Mouse (Mus musculus): ENCODE measurements around the gene Enox1. TPM values are rescaled to one million over a fixed set of nuclear protein-coding genes. Genes with fewer than 3 reads are reported as not detected.

The Enox1 gene
- polyA plus RNA-seq, 1 experiment from 2014 or later = 37.1 TPM

DNA sequence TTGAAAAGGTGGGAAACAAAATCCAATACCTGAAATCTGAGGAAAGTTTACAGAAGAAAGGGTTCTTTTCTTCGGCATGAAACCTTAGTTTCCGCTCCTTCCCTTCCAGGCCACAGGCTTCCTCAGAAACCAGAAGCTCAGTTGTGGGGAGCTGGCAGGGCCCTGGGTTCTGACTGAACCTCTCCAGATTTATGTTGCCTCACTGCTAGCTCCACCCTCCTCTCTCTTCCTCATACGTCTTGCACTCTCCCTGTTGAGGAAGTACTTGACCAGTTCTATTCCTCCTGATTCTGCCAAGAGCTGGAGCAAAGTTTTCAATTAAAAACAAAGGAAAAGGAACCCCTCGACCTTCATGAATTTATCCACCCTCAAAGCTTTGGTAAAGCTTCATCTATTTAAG lies 291.4 kb downstream of the Enox1 start:
- ATAC-seq (ENCODE audit: low FRiP score, low read depth) = no peak

GRCm38 (mm10) chr14:77451916-77452315 lies 295.4 kb downstream of the Enox1 start:
- Histone ChIP-seq H3K4me1 (no peaks in the 10 kb centered on the region), H3K9ac (no peak overlapping the region), H3K4me3 (no peak overlapping the region), H3K27ac (no peak overlapping the region), H3K9me3 (no peaks in the 10 kb centered on the region), H3K27me3 (replicated peaks) (no peaks in the 10 kb centered on the region), H3K36me3 (no peaks in the 10 kb centered on the region), H3K4me2 (replicated peaks) (no peak overlapping the region)
- WGBS = 89% methylated on average over 4 of the region's 4 CpGs
- no peak for ATAC-seq (ENCODE audit: low FRiP score, low read depth)

More for the DNA sequence above, 291.4 kb downstream of the Enox1 start:
- Histone ChIP-seq H3K27me3 (replicated peaks) (no peaks in the 10 kb centered on the region), H3K9ac (no peak overlapping the region), H3K9me3 (no peaks in the 10 kb centered on the region), H3K36me3 (no peaks in the 10 kb centered on the region), H3K4me2 (replicated peaks) (no peak overlapping the region), H3K4me1 (no peaks in the 10 kb centered on the region), H3K27ac (no peak overlapping the region), H3K4me3 (no peak overlapping the region)
- WGBS = 77% methylated on average over 4 of the region's 4 CpGs

- Histone ChIP-seq H3K27me3 (replicated peaks) (no peaks in the 10 kb centered on the region), H3K4me3 (no peak overlapping the region), H3K27ac (no peak overlapping the region), H3K9me3 (no peaks in the 10 kb centered on the region), H3K9ac (no peak overlapping the region), H3K4me1 (peaks cover 5% of the 10 kb centered on the region), H3K36me3 (no peaks in the 10 kb centered on the region), H3K4me2 (replicated peaks) (no peak overlapping the region)
- ATAC-seq (ENCODE audit: low FRiP score, low read depth) = no peak
- WGBS = 77% methylated on average over 3 of the region's 3 CpGs
Measured at GRCm38 (mm10) chr14:77456066-77456465, 299.5 kb downstream of the Enox1 start.

GRCm38 (mm10) chr14:77456876-77457275 lies 300.3 kb downstream of the Enox1 start:
- Histone ChIP-seq H3K36me3 (no peaks in the 10 kb centered on the region), H3K9ac (no peak overlapping the region), H3K27ac (no peak overlapping the region), H3K4me3 (no peak overlapping the region), H3K9me3 (no peaks in the 10 kb centered on the region), H3K27me3 (replicated peaks) (no peaks in the 10 kb centered on the region), H3K4me2 (replicated peaks) (no peak overlapping the region), H3K4me1 (peaks cover 5% of the 10 kb centered on the region)
- 81% methylated on average over 7 of the region's 7 CpGs for WGBS
- no peak for ATAC-seq (ENCODE audit: low FRiP score, low read depth)

DNA sequence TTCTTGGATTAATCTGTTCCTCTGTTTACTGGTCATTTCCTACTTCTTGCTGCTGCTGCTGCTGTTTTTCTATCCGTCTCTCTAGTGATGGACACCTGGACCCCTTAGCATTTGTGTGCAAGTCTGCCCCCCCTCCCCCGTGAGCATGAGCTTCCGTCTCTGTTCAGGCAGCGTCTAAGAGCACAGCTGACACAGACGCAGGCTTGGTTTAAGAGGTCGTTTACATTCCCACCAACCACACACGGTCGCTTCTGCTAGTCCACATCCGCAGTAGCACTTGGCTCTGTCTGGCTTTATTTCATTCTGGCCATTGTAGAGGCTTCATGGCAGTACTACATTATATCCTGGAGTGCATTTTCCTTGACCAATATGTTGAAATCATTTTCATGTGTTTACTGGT lies 301.7 kb downstream of the Enox1 start:
- Histone ChIP-seq H3K4me3 (no peak overlapping the region), H3K9me3 (no peaks in the 10 kb centered on the region), H3K4me1 (peaks cover 5% of the 10 kb centered on the region), H3K27me3 (replicated peaks) (no peaks in the 10 kb centered on the region), H3K4me2 (replicated peaks) (no peak overlapping the region), H3K27ac (no peak overlapping the region), H3K9ac (no peak overlapping the region), H3K36me3 (no peaks in the 10 kb centered on the region)
- 29% methylated on average over 9 of the region's 9 CpGs for WGBS
- no peak for ATAC-seq (ENCODE audit: low FRiP score, low read depth)

- no peaks in the 10 kb centered on the region for H3K4me1 ChIP-seq
- WGBS = 90% methylated on average over 4 of the region's 4 CpGs
Measured at GRCm38 (mm10) chr14:77463919-77464318, 307.4 kb downstream of the Enox1 start.

GRCm38 (mm10) chr14:77464782-77465181 lies 308.2 kb downstream of the Enox1 start:
- Histone ChIP-seq H3K27ac (no peak overlapping the region), H3K4me3 (no peak overlapping the region), H3K4me1 (no peaks in the 10 kb centered on the region), H3K27me3 (replicated peaks) (no peaks in the 10 kb centered on the region), H3K9me3 (no peaks in the 10 kb centered on the region), H3K4me2 (replicated peaks) (no peak overlapping the region), H3K9ac (no peak overlapping the region), H3K36me3 (no peaks in the 10 kb centered on the region)
- 92% methylated on average over 4 of the region's 4 CpGs for WGBS
- no peak for ATAC-seq (ENCODE audit: low FRiP score, low read depth)

More at GRCm38 (mm10) chr14:77463919-77464318, 307.4 kb downstream of the Enox1 start:
- Histone ChIP-seq H3K9ac (no peak overlapping the region), H3K9me3 (no peaks in the 10 kb centered on the region), H3K4me3 (no peak overlapping the region), H3K4me2 (replicated peaks) (no peak overlapping the region), H3K27me3 (replicated peaks) (no peaks in the 10 kb centered on the region), H3K27ac (no peak overlapping the region), H3K36me3 (no peaks in the 10 kb centered on the region)
- ATAC-seq (ENCODE audit: low FRiP score, low read depth) = no peak

DNA sequence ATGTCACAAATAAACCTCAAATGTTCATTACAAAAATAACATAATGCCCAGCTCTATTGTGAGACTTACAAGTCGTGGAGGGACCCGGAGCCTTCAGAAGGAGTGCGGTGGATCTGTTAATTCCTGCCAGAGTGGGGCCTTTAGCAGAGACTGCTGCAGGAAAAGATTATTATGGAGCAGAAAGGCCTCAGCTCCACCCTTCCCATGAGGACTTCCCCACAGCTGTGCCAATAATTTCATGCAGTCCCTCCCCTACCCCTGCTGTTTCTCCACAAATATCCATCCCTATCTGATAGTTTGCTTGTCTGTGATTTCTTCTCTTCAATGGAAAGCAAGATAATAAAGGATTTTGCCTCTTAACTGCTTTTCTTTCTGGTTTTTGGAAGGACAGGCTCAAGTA lies 314.0 kb downstream of the Enox1 start:
- Histone ChIP-seq H3K9me3 (no peaks in the 10 kb centered on the region), H3K36me3 (no peaks in the 10 kb centered on the region), H3K27me3 (replicated peaks) (no peaks in the 10 kb centered on the region), H3K27ac (no peak overlapping the region), H3K4me2 (replicated peaks) (no peak overlapping the region), H3K4me3 (no peak overlapping the region), H3K4me1 (no peaks in the 10 kb centered on the region; the same call in 1 of the 2 replicates), H3K9ac (no peak overlapping the region)
- 76% methylated on average over 3 of the region's 3 CpGs for WGBS
- ATAC-seq (ENCODE audit: low FRiP score, low read depth) = no peak

- no peak overlapping the region for H3K4me2 ChIP-seq (replicated peaks)
- H3K36me3 ChIP-seq = no peaks in the 10 kb centered on the region
- H3K27me3 ChIP-seq (replicated peaks) = no peaks in the 10 kb centered on the region
- no peak for ATAC-seq (ENCODE audit: low FRiP score, low read depth)
- H3K4me1 ChIP-seq = no peaks in the 10 kb centered on the region; the same call in 1 of the 2 replicates
- 91% methylated on average over 4 of the region's 4 CpGs for WGBS
- H3K4me3 ChIP-seq = no peak overlapping the region
- no peak overlapping the region for H3K9ac ChIP-seq
- H3K27ac ChIP-seq = no peak overlapping the region
- no peaks in the 10 kb centered on the region for H3K9me3 ChIP-seq
Measured at GRCm38 (mm10) chr14:77473501-77473900, 316.9 kb downstream of the Enox1 start.

- H3K27ac ChIP-seq = no peak overlapping the region
- no peaks in the 10 kb centered on the region for H3K27me3 ChIP-seq (replicated peaks)
- H3K9me3 ChIP-seq = no peaks in the 10 kb centered on the region
- H3K36me3 ChIP-seq = no peaks in the 10 kb centered on the region
- H3K4me2 ChIP-seq (replicated peaks) = no peak overlapping the region
- ATAC-seq (ENCODE audit: low FRiP score, low read depth) = no peak
- no peak overlapping the region for H3K4me3 ChIP-seq
- H3K4me1 ChIP-seq = no peaks in the 10 kb centered on the region; the same call in 1 of the 2 replicates
- H3K9ac ChIP-seq = no peak overlapping the region
- 66% methylated on average over 5 of the region's 5 CpGs for WGBS
Measured at GRCm38 (mm10) chr14:77474026-77474425, 317.5 kb downstream of the Enox1 start.

DNA sequence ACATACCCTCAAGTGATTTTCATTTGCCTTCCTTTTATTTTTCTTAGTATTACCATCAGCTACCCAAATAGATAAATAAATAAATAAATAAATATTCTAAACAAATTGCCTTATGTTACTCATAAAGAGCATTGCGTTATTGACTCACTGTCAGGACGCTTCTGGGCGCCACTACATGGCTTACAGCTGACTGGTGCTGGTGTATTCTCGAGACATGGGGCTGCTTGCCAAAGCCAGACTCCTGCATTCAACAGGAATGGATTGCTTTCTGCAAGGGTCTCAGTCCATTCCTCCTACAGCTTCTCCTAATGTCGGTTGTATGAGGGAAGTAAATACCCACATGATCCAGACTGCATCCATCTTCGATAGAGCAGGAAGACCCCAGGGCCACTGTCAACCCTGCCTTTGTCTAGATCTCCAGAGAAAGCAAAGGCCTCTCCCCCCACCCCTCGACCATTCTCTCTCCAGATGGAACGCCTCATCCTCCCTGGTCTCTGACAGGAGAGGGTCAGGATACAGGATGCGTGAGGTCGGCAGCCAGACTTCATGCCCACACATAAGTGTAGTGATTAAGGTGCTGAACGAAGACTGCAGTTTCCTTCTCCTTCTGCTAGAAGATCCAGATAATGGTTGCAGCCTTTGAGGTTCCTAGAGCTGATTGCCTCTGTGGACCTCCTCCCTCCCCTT lies 318.7 kb downstream of the Enox1 start:
- Histone ChIP-seq H3K27ac (no peak overlapping the region), H3K9me3 (no peaks in the 10 kb centered on the region), H3K27me3 (replicated peaks) (no peaks in the 10 kb centered on the region), H3K9ac (no peak overlapping the region), H3K4me1 (no peaks in the 10 kb centered on the region; the same call in 1 of the 2 replicates), H3K4me2 (replicated peaks) (no peak overlapping the region), H3K4me3 (no peak overlapping the region), H3K36me3 (no peaks in the 10 kb centered on the region)
- 78% methylated on average over 11 of the region's 11 CpGs for WGBS
- no peak for ATAC-seq (ENCODE audit: low FRiP score, low read depth)

- H3K27ac ChIP-seq = no peak overlapping the region
- WGBS = 72% methylated on average over 4 of the region's 4 CpGs
- ATAC-seq (ENCODE audit: low FRiP score, low read depth) = peak; percentile 37; the same call in 1 of the 2 replicates
Measured at GRCm38 (mm10) chr14:77477704-77478103, 321.1 kb downstream of the Enox1 start.

DNA sequence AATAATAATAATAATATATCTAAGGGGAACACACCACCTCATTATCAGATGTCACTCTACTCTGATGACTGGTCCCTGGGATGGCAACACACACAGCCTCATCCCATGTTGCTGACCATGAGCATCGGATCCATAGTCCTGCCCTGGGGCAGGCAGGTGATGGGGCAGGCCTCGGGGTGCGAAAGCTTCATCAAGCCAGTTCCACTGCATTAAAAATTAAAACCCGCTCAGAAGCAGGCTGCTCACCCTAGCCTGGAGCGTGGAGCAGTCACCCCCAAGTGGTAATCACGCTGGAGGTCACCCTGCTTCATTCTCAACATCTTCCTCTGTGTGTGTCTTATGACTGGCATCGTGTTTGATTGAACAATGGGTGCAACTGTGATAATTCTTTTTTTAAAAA lies 321.6 kb downstream of the Enox1 start:
- Histone ChIP-seq H3K4me1 (no peaks in the 10 kb centered on the region; the same call in 1 of the 2 replicates), H3K36me3 (no peaks in the 10 kb centered on the region), H3K4me3 (no peak overlapping the region), H3K4me2 (replicated peaks) (no peak overlapping the region), H3K27me3 (replicated peaks) (no peaks in the 10 kb centered on the region), H3K27ac (no peak overlapping the region), H3K9ac (no peak overlapping the region), H3K9me3 (no peaks in the 10 kb centered on the region)
- peak; percentile 56; the same call in 1 of the 2 replicates for ATAC-seq (ENCODE audit: low FRiP score, low read depth)
- 59% methylated on average over 7 of the region's 7 CpGs for WGBS

More at GRCm38 (mm10) chr14:77477704-77478103, 321.1 kb downstream of the Enox1 start:
- Histone ChIP-seq H3K36me3 (no peaks in the 10 kb centered on the region), H3K9me3 (no peaks in the 10 kb centered on the region), H3K27me3 (replicated peaks) (no peaks in the 10 kb centered on the region), H3K4me1 (no peaks in the 10 kb centered on the region; the same call in 1 of the 2 replicates), H3K9ac (no peak overlapping the region), H3K4me3 (no peak overlapping the region), H3K4me2 (replicated peaks) (no peak overlapping the region)

Measured in neural tube, embryonic 12.5 days (tissue).